Mouse (Mus musculus) hindbrain, embryonic 15.5 days (tissue): ENCODE measurements around the gene Myo5a. TPM values are rescaled to one million over a fixed set of nuclear protein-coding genes. Genes with fewer than 3 reads are reported as not detected.

Source experiments
- ATAC-seq: fragments of 200-750 bp; cut with Nextera tagmentation; 2 replicates; pipeline ENCODE4 v1.8.0; 2017; ENCODE audit warnings: low read depth, moderate number of reproducible peaks, moderate TSS enrichment; ENCODE audit not compliant: low FRiP score
- H3K27ac ChIP-seq: fragments of 300-500 bp; sonication (generic); replicated peaks from 2 replicates; pipeline ENCODE4 v1.5.1; 2015; ENCODE audit warnings: mild to moderate bottlenecking, inconsistent platforms
- H3K27me3 ChIP-seq: fragments of 300-500 bp; sonication (generic); 2 replicates; pipeline ENCODE4 v1.6.1; 2015; ENCODE audit warnings: control low read depth, inconsistent platforms
- H3K36me3 ChIP-seq: fragments of 300-500 bp; sonication (generic); 2 replicates; pipeline ENCODE4 v1.6.1; 2015; ENCODE audit warnings: control low read depth, inconsistent platforms
- H3K4me1 ChIP-seq: fragments of 300-500 bp; sonication (generic); replicated peaks from 2 replicates; pipeline ENCODE4 v1.6.1; 2015; ENCODE audit warnings: control low read depth, inconsistent platforms
- H3K4me2 ChIP-seq: fragments of 300-500 bp; sonication (generic); 2 replicates; pipeline ENCODE4 v1.6.1; 2015; ENCODE audit warnings: moderate library complexity, mild to moderate bottlenecking, inconsistent platforms
- H3K4me3 ChIP-seq: fragments of 300-500 bp; sonication (generic); 2 replicates; pipeline ENCODE4 v1.5.1; 2015; ENCODE audit warnings: mild to moderate bottlenecking, inconsistent platforms
- H3K9ac ChIP-seq: fragments of 300-500 bp; sonication (generic); 2 replicates; pipeline ENCODE4 v1.6.1; 2015; ENCODE audit warnings: inconsistent platforms
- H3K9me3 ChIP-seq: fragments of 300-500 bp; sonication (generic); 2 replicates; pipeline ENCODE4 v1.6.1; 2016; ENCODE audit warnings: control low read depth, inconsistent platforms
- WGBS: fragments of 180-500 bp; shearing (Covaris S2); methylation state at CpG from one replicate; pipeline ENCODE4 v1.1.7; 2015; 5-methylcytosine and 5-hydroxymethylcytosine counted together
- polyA plus RNA-seq: library from polyadenylated mRNA; unstranded; fragments of >200 nt; fragmentation: Nextera tagmentation; extraction: Ambion mirVana; gene quantifications from 2 replicates; pipeline ENCODE4 v1.2.1, GENCODE M21; 2015

Myo5a gene
- polyA plus RNA-seq, 1 experiment from 2014 or later: 34.2 TPM

GRCm38 (mm10) chr9:75146911-75147310 is 76.1 kb downstream of the Myo5a start:
- H3K9me3 ChIP-seq: no peaks in the 10 kb centered on the region
- no peaks in the 10 kb centered on the region for H3K27me3 ChIP-seq
- ATAC-seq: no peak
- 42% methylated on average over 5 of the region's 5 CpGs for WGBS
- H3K4me2 ChIP-seq: no peak overlapping the region
- no peaks in the 10 kb centered on the region for H3K4me1 ChIP-seq
- no peak overlapping the region for H3K4me3 ChIP-seq
- H3K9ac ChIP-seq: no peak overlapping the region
- peaks cover 55% of the 10 kb centered on the region for H3K36me3 ChIP-seq
- no peak overlapping the region for H3K27ac ChIP-seq

- WGBS: 86% methylated on average over 6 of the region's 6 CpGs
- H3K9me3 ChIP-seq: no peaks in the 10 kb centered on the region
- peaks cover 50% of the 10 kb centered on the region for H3K36me3 ChIP-seq
Measured at GRCm38 (mm10) chr9:75160525-75160924, 89.7 kb downstream of the Myo5a start.

GRCm38 (mm10) chr9:75163650-75164049 is 92.8 kb downstream of the Myo5a start:
- no peak overlapping the region for H3K4me3 ChIP-seq
- H3K9me3 ChIP-seq: no peaks in the 10 kb centered on the region
- no peaks in the 10 kb centered on the region for H3K4me1 ChIP-seq
- H3K27ac ChIP-seq: no peak overlapping the region
- H3K27me3 ChIP-seq: no peaks in the 10 kb centered on the region
- H3K36me3 ChIP-seq: peaks cover 52% of the 10 kb centered on the region
- no peak overlapping the region for H3K9ac ChIP-seq
- ATAC-seq: no peak
- H3K4me2 ChIP-seq: no peak overlapping the region

More at GRCm38 (mm10) chr9:75160525-75160924, 89.7 kb downstream of the Myo5a start:
- H3K4me2 ChIP-seq: no peak overlapping the region
- no peak overlapping the region for H3K9ac ChIP-seq
- no peaks in the 10 kb centered on the region for H3K4me1 ChIP-seq
- H3K27ac ChIP-seq: no peak overlapping the region
- ATAC-seq: no peak
- H3K27me3 ChIP-seq: no peaks in the 10 kb centered on the region
- no peak overlapping the region for H3K4me3 ChIP-seq

- no peaks in the 10 kb centered on the region for H3K27me3 ChIP-seq
- no peak overlapping the region for H3K9ac ChIP-seq
- peaks cover 71% of the 10 kb centered on the region for H3K36me3 ChIP-seq
- H3K4me1 ChIP-seq: no peaks in the 10 kb centered on the region
- no peak overlapping the region for H3K4me3 ChIP-seq
- ATAC-seq: no peak
- H3K27ac ChIP-seq: no peak overlapping the region
- H3K4me2 ChIP-seq: no peak overlapping the region
- WGBS: 92% methylated on average over 3 of the region's 3 CpGs
- no peaks in the 10 kb centered on the region for H3K9me3 ChIP-seq
Measured at GRCm38 (mm10) chr9:75171721-75172120, 100.9 kb downstream of the Myo5a start.

- Histone ChIP-seq H3K4me2 (no peak overlapping the region), H3K36me3 (peaks cover 62% of the 10 kb centered on the region), H3K27me3 (no peaks in the 10 kb centered on the region), H3K4me3 (no peak overlapping the region), H3K9me3 (no peaks in the 10 kb centered on the region), H3K27ac (no peak overlapping the region), H3K9ac (no peak overlapping the region), H3K4me1 (no peaks in the 10 kb centered on the region)
- 83% methylated on average over 3 of the region's 3 CpGs for WGBS
- no peak for ATAC-seq
Measured at GRCm38 (mm10) chr9:75187646-75188260, 116.9 kb downstream of the Myo5a start.

DNA sequence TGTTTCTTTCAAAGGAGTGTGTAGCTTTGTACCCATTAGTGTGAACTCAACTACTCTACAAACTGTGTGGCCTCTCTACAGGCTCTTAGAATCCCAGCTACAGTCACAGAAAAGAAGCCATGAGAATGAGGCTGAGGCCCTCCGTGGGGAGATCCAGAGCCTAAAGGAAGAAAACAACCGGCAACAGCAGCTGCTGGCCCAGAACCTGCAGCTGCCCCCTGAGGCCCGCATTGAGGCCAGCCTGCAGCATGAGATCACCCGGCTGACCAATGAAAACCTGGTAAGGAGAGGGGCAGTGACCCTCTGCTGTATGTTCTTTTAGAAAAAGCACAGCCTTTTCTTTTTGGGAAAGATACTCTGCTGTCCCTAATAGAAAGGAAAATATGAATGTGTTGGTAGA is 123.0 kb downstream of the Myo5a start:
- WGBS: 33% methylated on average over 4 of the region's 4 CpGs
- no peaks in the 10 kb centered on the region for H3K27me3 ChIP-seq

DNA sequence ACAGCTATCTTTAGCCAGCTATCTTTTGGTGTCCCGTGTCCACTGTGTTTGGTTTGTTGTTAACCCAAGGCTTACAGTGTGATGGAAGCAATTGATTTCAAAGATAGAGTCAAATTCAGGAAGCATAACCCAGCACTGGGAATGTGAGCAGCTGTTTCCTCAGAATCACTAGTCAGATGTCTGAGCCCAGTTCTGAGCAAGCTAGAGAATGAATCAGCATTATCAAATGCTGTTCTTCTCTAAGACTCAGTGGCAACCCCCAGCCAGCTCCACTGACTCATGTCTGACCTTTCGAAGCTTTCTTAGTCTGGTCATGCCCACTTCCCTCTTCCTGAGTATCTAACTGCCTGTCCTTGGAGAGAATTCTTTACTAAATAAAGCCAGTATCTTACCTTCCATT is 125.5 kb downstream of the Myo5a start:
- Histone ChIP-seq H3K27me3 (no peaks in the 10 kb centered on the region), H3K9me3 (no peaks in the 10 kb centered on the region), H3K4me3 (no peak overlapping the region), H3K4me1 (no peaks in the 10 kb centered on the region), H3K4me2 (no peak overlapping the region), H3K9ac (no peak overlapping the region), H3K27ac (no peak overlapping the region), H3K36me3 (peaks cover 38% of the 10 kb centered on the region)
- ATAC-seq: no peak
- 67% methylated on average over 2 of the region's 2 CpGs for WGBS

More for the DNA sequence above, 123.0 kb downstream of the Myo5a start:
- Histone ChIP-seq H3K27ac (no peak overlapping the region), H3K9me3 (no peaks in the 10 kb centered on the region), H3K9ac (no peak overlapping the region), H3K4me3 (no peak overlapping the region), H3K36me3 (peaks cover 42% of the 10 kb centered on the region), H3K4me2 (no peak overlapping the region), H3K4me1 (no peaks in the 10 kb centered on the region)
- no peak for ATAC-seq

GRCm38 (mm10) chr9:75197297-75197696 is 126.5 kb downstream of the Myo5a start:
- 0 out of 2 replicates have a peak overlapping the region, but pooled peaks have one; percentile 44 for H3K27ac ChIP-seq
- ATAC-seq: 0 out of 2 replicates have a peak, but pooled peaks have one; percentile 19
- 44% methylated on average over 6 of the region's 6 CpGs for WGBS

DNA sequence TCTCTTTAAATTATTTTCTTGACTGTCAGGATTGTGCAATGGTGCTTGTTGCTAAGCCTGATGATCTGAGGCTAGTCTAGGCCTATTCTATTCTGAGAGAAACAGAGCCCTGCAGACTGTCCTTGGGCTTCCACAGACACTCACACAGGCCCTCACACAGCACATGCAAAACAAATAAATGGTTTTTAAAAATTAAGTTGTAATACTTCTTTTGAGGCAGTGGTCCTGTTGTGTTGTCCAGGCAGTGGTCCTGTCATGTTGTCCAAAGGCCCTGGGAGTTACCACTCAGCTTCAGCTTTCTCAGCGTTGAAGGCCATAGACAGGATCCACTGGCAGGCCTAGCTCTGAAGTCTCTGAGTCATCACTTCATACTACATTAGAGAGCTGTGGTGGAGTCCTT is 130.7 kb downstream of the Myo5a start:
- Histone ChIP-seq H3K36me3 (peaks cover 61% of the 10 kb centered on the region), H3K9ac (no peak overlapping the region), H3K27ac (no peak overlapping the region), H3K4me1 (no peaks in the 10 kb centered on the region), H3K4me2 (no peak overlapping the region), H3K27me3 (no peaks in the 10 kb centered on the region), H3K9me3 (no peaks in the 10 kb centered on the region), H3K4me3 (no peak overlapping the region)
- ATAC-seq: no peak
- 100% methylated on average over 1 of the region's 1 CpGs for WGBS

More at GRCm38 (mm10) chr9:75197297-75197696, 126.5 kb downstream of the Myo5a start:
- Histone ChIP-seq H3K4me2 (no peak overlapping the region), H3K27me3 (no peaks in the 10 kb centered on the region), H3K4me1 (no peaks in the 10 kb centered on the region), H3K36me3 (peaks cover 48% of the 10 kb centered on the region), H3K4me3 (no peak overlapping the region), H3K9me3 (no peaks in the 10 kb centered on the region), H3K9ac (no peak overlapping the region)

- Histone ChIP-seq H3K9me3 (no peaks in the 10 kb centered on the region), H3K27ac (no peak overlapping the region), H3K27me3 (no peaks in the 10 kb centered on the region), H3K9ac (no peak overlapping the region), H3K4me3 (no peak overlapping the region), H3K4me1 (no peaks in the 10 kb centered on the region), H3K4me2 (no peak overlapping the region), H3K36me3 (peaks cover 63% of the 10 kb centered on the region)
- WGBS: 93% methylated on average over 2 of the region's 2 CpGs
- ATAC-seq: no peak
Measured at GRCm38 (mm10) chr9:75202036-75202435, 131.2 kb downstream of the Myo5a start.

DNA sequence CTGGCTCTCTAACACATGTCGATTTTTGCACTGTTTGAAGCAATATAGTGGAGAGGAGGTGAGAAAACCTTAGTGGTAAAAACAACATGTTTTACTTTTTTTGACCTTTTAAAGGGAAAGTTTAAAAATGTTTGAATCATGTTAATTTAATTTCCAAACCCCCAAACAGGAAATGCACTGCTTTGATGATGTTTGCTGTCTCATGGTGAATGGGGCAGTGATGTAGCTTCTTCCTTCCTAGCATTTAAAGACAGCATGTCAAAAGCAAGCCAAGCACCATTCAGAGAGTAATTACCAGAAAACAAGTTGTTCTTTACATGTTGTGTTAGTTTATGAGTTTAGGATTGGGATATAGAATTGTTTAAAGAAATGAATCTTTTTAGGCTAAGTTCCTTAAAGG is 138.4 kb downstream of the Myo5a start:
- no peaks in the 10 kb centered on the region for H3K27me3 ChIP-seq
- no peaks in the 10 kb centered on the region for H3K4me1 ChIP-seq
- no peak overlapping the region for H3K4me2 ChIP-seq
- 93% methylated on average over 1 of the region's 1 CpGs for WGBS
- H3K9ac ChIP-seq: no peak overlapping the region
- no peak for ATAC-seq
- H3K36me3 ChIP-seq: peaks cover 48% of the 10 kb centered on the region
- H3K9me3 ChIP-seq: no peaks in the 10 kb centered on the region
- H3K27ac ChIP-seq: no peak overlapping the region
- H3K4me3 ChIP-seq: no peak overlapping the region

GRCm38 (mm10) chr9:75210269-75210668 is 139.5 kb downstream of the Myo5a start:
- H3K27ac ChIP-seq: no peak overlapping the region
- H3K9me3 ChIP-seq: no peaks in the 10 kb centered on the region
- ATAC-seq: no peak
- no peak overlapping the region for H3K4me3 ChIP-seq
- H3K4me1 ChIP-seq: no peaks in the 10 kb centered on the region
- H3K36me3 ChIP-seq: peaks cover 48% of the 10 kb centered on the region
- H3K9ac ChIP-seq: no peak overlapping the region
- H3K27me3 ChIP-seq: no peaks in the 10 kb centered on the region
- H3K4me2 ChIP-seq: no peak overlapping the region
- 64% methylated on average over 2 of the region's 2 CpGs for WGBS
